Mouse (Mus musculus) embryonic facial prominence, embryonic 15.5 days (tissue): ENCODE data around the gene Gm20388. TPM values are rescaled to one million over a fixed set of nuclear protein-coding genes. Genes with fewer than 3 reads are reported as not detected.

Experiments
- ATAC-seq: fragments of 200-750 bp; cut with Nextera tagmentation; 2 replicates; pipeline ENCODE4 v1.8.0; 2017; ENCODE audit warnings: low read depth, moderate TSS enrichment; ENCODE audit not compliant: insufficient number of reproducible peaks, low FRiP score, low TSS enrichment
- H3K27ac ChIP-seq: fragments of 300-500 bp; sonication (generic); replicated peaks from 2 replicates; pipeline ENCODE4 v1.5.1; 2015; ENCODE audit warnings: mild to moderate bottlenecking, inconsistent platforms
- H3K27me3 ChIP-seq: fragments of 300-500 bp; sonication (generic); 2 replicates; pipeline ENCODE4 v1.6.1; 2015; ENCODE audit warnings: inconsistent platforms
- H3K36me3 ChIP-seq: fragments of 300-500 bp; sonication (generic); 2 replicates; pipeline ENCODE4 v1.6.1; 2015; ENCODE audit warnings: mild to moderate bottlenecking, inconsistent platforms
- H3K4me1 ChIP-seq: fragments of 300-500 bp; sonication (generic); 2 replicates; pipeline ENCODE4 v1.6.1; 2015; ENCODE audit warnings: inconsistent platforms
- H3K4me2 ChIP-seq: fragments of 300-500 bp; sonication (generic); replicated peaks from 2 replicates; pipeline ENCODE4 v1.6.1; 2015; ENCODE audit warnings: mild to moderate bottlenecking, inconsistent platforms
- H3K4me3 ChIP-seq: fragments of 300-500 bp; sonication (generic); replicated peaks from 2 replicates; pipeline ENCODE4 v1.5.1; 2015; ENCODE audit warnings: mild to moderate bottlenecking, inconsistent platforms
- H3K9ac ChIP-seq: fragments of 300-500 bp; sonication (generic); 2 replicates; pipeline ENCODE4 v1.6.1; 2015; ENCODE audit warnings: inconsistent platforms
- H3K9me3 ChIP-seq: fragments of 300-500 bp; sonication (generic); replicated peaks from 2 replicates; pipeline ENCODE4 v1.6.1; 2016; ENCODE audit warnings: inconsistent platforms
- WGBS: fragments of 180-500 bp; shearing (Covaris S2); methylation state at CpG from one replicate; pipeline ENCODE4 v1.1.7; 2015; 5-methylcytosine and 5-hydroxymethylcytosine counted together
- polyA plus RNA-seq: library from polyadenylated mRNA; unstranded; fragments of >200 nt; fragmentation: Nextera tagmentation; extraction: Ambion mirVana; gene quantifications from 2 replicates; pipeline ENCODE4 v1.2.1, GENCODE M21; 2015

The Gm20388 gene
- polyA plus RNA-seq, 1 experiment from 2014 or later: 8.0 TPM

GRCm38 (mm10) chr8:121609916-121610315 is 1699.3 kb downstream of the Gm20388 start:
- H3K4me3 ChIP-seq: no peak overlapping the region
- 88% methylated on average over 11 of the region's 11 CpGs for WGBS
- peaks cover 66% of the 10 kb centered on the region for H3K36me3 ChIP-seq
- H3K27ac ChIP-seq: no peak overlapping the region
- H3K9me3 ChIP-seq: no peaks in the 10 kb centered on the region
- H3K9ac ChIP-seq: no peak overlapping the region
- H3K4me2 ChIP-seq: no peak overlapping the region
- no peaks in the 10 kb centered on the region for H3K4me1 ChIP-seq
- ATAC-seq: no peak
- H3K27me3 ChIP-seq: no peaks in the 10 kb centered on the region

DNA sequence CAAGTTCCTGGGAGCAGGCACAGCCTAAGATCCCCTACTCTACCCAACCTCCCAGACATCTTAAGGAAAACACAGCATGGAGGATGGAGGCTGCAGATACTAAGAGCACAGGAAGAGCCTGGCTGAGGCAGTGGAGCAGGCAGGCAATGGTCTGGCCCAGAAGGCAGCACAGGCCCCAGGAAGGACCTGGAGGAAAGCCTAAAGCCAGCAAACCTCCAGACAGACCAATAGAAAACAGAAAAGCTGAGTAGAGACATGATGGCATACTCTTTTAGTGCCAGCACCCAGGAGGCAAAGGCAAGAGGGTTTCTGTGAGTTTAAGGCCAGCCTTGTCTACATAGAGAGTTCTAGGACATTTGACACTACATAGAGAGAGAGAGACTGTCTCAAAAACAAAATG is 1702.8 kb downstream of the Gm20388 start:
- Histone ChIP-seq H3K9me3 (no peaks in the 10 kb centered on the region), H3K36me3 (peaks cover 39% of the 10 kb centered on the region)

DNA sequence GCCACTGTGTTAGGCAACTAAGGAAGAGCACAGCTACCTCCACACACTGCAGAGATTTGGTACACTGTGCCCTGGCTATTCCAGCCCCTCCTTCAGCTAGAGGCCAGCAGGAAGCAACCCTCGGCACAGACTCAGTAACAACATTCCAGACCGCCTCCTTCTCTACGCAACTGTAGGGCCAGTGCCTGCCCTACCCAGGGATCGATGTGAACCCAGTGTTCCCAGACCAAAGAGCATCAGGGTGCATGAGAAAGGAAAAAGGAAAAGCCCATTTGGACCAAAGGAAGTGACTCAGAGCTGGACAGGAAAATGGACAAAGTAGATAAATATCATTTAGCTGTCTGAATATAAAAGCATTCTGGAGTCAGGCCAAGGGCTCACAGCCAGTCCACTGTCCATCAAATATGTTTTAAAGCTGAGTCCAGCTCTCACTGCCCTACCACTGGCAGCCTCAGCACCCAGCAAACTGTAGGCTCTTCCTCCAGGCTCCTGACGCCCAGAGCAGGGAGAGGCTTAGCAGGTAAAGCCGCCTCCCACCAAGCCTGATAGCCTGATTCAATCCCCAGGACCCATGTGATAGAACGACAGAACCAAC is 1708.9 kb downstream of the Gm20388 start:
- H3K9me3 ChIP-seq: no peaks in the 10 kb centered on the region
- peaks cover 7% of the 10 kb centered on the region for H3K36me3 ChIP-seq
- H3K4me3 ChIP-seq: no peak overlapping the region
- 66% methylated on average over 7 of the region's 7 CpGs for WGBS
- H3K27me3 ChIP-seq: no peaks in the 10 kb centered on the region
- ATAC-seq: 0 out of 2 replicates have a peak, but pooled peaks have one; percentile 58
- H3K9ac ChIP-seq: no peak overlapping the region
- no peak overlapping the region for H3K4me2 ChIP-seq
- 0 out of 2 replicates have a peak overlapping the region, but pooled peaks have one; percentile 51 for H3K27ac ChIP-seq
- H3K4me1 ChIP-seq: peaks cover 21% of the 10 kb centered on the region

More for the DNA sequence above, 1702.8 kb downstream of the Gm20388 start:
- Histone ChIP-seq H3K4me1 (no peaks in the 10 kb centered on the region), H3K4me2 (no peak overlapping the region), H3K9ac (no peak overlapping the region), H3K27ac (no peak overlapping the region), H3K4me3 (no peak overlapping the region), H3K27me3 (no peaks in the 10 kb centered on the region)
- no peak for ATAC-seq

GRCm38 (mm10) chr8:121620801-121621516 is 1710.3 kb downstream of the Gm20388 start:
- H3K4me1 ChIP-seq: peaks cover 22% of the 10 kb centered on the region
- no peak for ATAC-seq
- H3K27ac ChIP-seq: no peak overlapping the region
- no peak overlapping the region for H3K4me2 ChIP-seq
- H3K9me3 ChIP-seq: no peaks in the 10 kb centered on the region
- H3K27me3 ChIP-seq: no peaks in the 10 kb centered on the region
- no peak overlapping the region for H3K9ac ChIP-seq
- WGBS: 75% methylated on average over 12 of the region's 12 CpGs
- no peak overlapping the region for H3K4me3 ChIP-seq
- H3K36me3 ChIP-seq: peaks cover 11% of the 10 kb centered on the region

- no peak overlapping the region for H3K9ac ChIP-seq
- ATAC-seq: no peak
- H3K4me2 ChIP-seq: no peak overlapping the region
- H3K27me3 ChIP-seq: no peaks in the 10 kb centered on the region
- peaks cover 19% of the 10 kb centered on the region for H3K36me3 ChIP-seq
- 81% methylated on average over 1 of the region's 1 CpGs for whole genome bisulfite sequencing
- H3K4me1 ChIP-seq: peaks cover 28% of the 10 kb centered on the region
- no peaks in the 10 kb centered on the region for H3K9me3 ChIP-seq
- no peak overlapping the region for H3K4me3 ChIP-seq
- no peak overlapping the region for H3K27ac ChIP-seq
Observed at GRCm38 (mm10) chr8:121621879-121622278, 1711.2 kb downstream of the Gm20388 start.

GRCm38 (mm10) chr8:121623043-121623442 is 1712.4 kb downstream of the Gm20388 start:
- H3K9ac ChIP-seq: no peak overlapping the region
- H3K4me1 ChIP-seq: peaks cover 28% of the 10 kb centered on the region
- no peak overlapping the region for H3K27ac ChIP-seq
- H3K27me3 ChIP-seq: no peaks in the 10 kb centered on the region
- H3K9me3 ChIP-seq: no peaks in the 10 kb centered on the region
- no peak overlapping the region for H3K4me3 ChIP-seq
- WGBS: 65% methylated on average over 8 of the region's 8 CpGs
- ATAC-seq: no peak
- peaks cover 23% of the 10 kb centered on the region for H3K36me3 ChIP-seq
- H3K4me2 ChIP-seq: no peak overlapping the region

DNA sequence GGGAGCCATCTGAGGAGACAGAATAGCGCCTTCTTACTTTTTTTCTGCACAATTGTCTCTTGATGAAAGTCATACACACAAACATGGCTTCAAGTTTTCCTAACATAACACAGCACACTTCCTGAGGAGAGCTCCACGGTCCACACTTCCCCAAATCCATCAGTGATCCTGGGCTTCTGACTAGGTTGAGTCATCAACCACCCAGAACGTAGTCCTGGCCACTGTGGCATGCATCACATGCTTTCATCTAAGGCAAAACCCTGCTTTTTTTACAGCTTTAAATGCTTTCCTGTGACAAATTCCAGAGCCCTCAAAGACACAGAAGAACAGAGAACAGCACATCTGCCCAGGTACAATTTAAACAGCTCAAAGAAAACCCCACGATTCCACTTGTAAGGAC is 1718.0 kb downstream of the Gm20388 start:
- Histone ChIP-seq H3K4me1 (peaks cover 27% of the 10 kb centered on the region), H3K4me3 (no peak overlapping the region), H3K4me2 (no peak overlapping the region), H3K36me3 (peaks cover 36% of the 10 kb centered on the region), H3K27ac (no peak overlapping the region), H3K27me3 (no peaks in the 10 kb centered on the region), H3K9ac (no peak overlapping the region), H3K9me3 (no peaks in the 10 kb centered on the region)
- no peak for ATAC-seq
- WGBS: 89% methylated on average over 4 of the region's 4 CpGs

DNA sequence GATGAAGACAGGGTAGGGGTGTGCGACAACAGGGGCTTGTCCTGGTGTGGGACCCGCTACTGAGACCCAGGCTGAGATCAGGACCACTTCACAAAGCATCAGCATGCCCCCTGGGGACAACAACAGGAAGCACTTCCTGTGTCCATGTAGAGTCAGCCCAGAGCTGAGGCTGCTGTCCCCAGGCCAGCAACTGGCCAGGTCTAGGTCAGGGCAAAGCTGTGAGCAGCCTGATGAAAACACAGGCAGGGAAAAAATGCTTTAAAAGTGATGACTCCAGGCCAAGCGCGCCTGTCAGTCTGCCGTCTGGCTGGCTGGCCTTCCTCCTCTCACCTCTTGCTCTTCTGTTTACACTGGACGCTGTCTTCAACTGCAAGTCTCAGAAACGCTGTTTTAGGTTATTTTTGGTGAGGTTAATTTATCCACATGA is 1721.0 kb downstream of the Gm20388 start:
- no peak overlapping the region for H3K4me2 ChIP-seq
- 50% methylated on average over 7 of the region's 7 CpGs for WGBS
- no peak overlapping the region for H3K4me3 ChIP-seq
- H3K27me3 ChIP-seq: no peaks in the 10 kb centered on the region
- H3K27ac ChIP-seq: peak overlapping the region; percentile 23
- peaks cover 34% of the 10 kb centered on the region for H3K36me3 ChIP-seq
- no peak overlapping the region for H3K9ac ChIP-seq
- no peaks in the 10 kb centered on the region for H3K9me3 ChIP-seq
- peaks cover 32% of the 10 kb centered on the region for H3K4me1 ChIP-seq
- ATAC-seq: 0 out of 2 replicates have a peak, but pooled peaks have one; percentile 30

DNA sequence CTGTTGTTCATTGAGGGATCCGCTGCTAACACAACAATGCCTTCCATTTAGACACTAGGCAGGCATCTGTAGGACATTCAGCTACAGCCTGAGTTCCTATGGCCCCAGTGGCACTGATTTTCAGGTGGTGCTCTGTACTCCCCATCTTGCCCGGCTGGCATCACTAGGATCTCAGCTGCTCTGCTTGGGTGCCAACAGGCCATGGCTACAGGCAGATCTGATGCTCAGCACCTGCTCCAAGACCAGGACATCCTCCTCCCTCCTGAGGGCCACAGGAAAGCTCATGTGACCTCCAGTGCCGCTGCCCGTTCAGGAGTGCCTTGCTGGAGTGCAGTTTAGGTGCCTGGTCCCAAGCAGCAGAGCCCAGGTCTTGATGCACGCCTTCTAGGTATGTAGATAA is 1721.8 kb downstream of the Gm20388 start:
- H3K9me3 ChIP-seq: no peaks in the 10 kb centered on the region
- no peak overlapping the region for H3K9ac ChIP-seq
- no peak for ATAC-seq
- peaks cover 27% of the 10 kb centered on the region for H3K36me3 ChIP-seq
- H3K4me1 ChIP-seq: peaks cover 38% of the 10 kb centered on the region
- no peaks in the 10 kb centered on the region for H3K27me3 ChIP-seq
- no peak overlapping the region for H3K4me2 ChIP-seq
- no peak overlapping the region for H3K27ac ChIP-seq
- 78% methylated on average over 5 of the region's 5 CpGs for WGBS
- H3K4me3 ChIP-seq: no peak overlapping the region

- Histone ChIP-seq H3K27me3 (no peaks in the 10 kb centered on the region), H3K4me3 (no peak overlapping the region), H3K9me3 (no peaks in the 10 kb centered on the region), H3K4me2 (no peak overlapping the region), H3K9ac (no peak overlapping the region), H3K27ac (0 out of 2 replicates have a peak overlapping the region, but pooled peaks have one; percentile 59), H3K36me3 (peaks cover 7% of the 10 kb centered on the region), H3K4me1 (peaks cover 38% of the 10 kb centered on the region)
- 40% methylated on average over 6 of the region's 6 CpGs for whole genome bisulfite sequencing
- ATAC-seq: no peak
Observed at GRCm38 (mm10) chr8:121635534-121635933, 1724.9 kb downstream of the Gm20388 start.

GRCm38 (mm10) chr8:121636180-121636579 is 1725.5 kb downstream of the Gm20388 start:
- WGBS: 66% methylated on average over 8 of the region's 8 CpGs
- H3K27me3 ChIP-seq: no peaks in the 10 kb centered on the region
- no peaks in the 10 kb centered on the region for H3K9me3 ChIP-seq
- no peak overlapping the region for H3K9ac ChIP-seq
- ATAC-seq: no peak
- peak overlapping the region; percentile 59; the same call in 1 of the 2 replicates for H3K27ac ChIP-seq
- H3K36me3 ChIP-seq: peaks cover 7% of the 10 kb centered on the region
- H3K4me2 ChIP-seq: no peak overlapping the region
- no peak overlapping the region for H3K4me3 ChIP-seq
- H3K4me1 ChIP-seq: peaks cover 41% of the 10 kb centered on the region
